Mouse (Mus musculus): Measurements from ENCODE around the gene Zfp846.

- no peak for TF ChIP-seq CTCF (conservative IDR thresholded peaks at IDR 0.05; ENCODE audit: insufficient read depth, insufficient read length, low read depth, low read length)
- TF ChIP-seq POLR2A (IDR thresholded peaks at IDR 0.05; ENCODE audit: low read depth, low read length) = no peak
Observed at GRCm38 (mm10) chr9:20653859-20654258, 72.8 kb downstream of the Zfp846 start.

All from kidney, adult 2 months (tissue).